ENCODE assay signal across 20 mouse cellular contexts in genomic region chr15:29255152-29255551, GRCm38 (mm10).
A peak's percentile ranks its signal among the peaks of the same experiment; 100 is the strongest.
DNase-seq lines count a peak whose midpoint lies in the region; ATAC-seq and TF ChIP-seq lines count a peak whose summit lies in the region.
"Had no signal": no experiment of that assay in that cellular context is flagged by ENCODE, and none has a peak within 500 bp of the region (broad histone marks: within the 10 kb centered on the region; RNA-seq: fewer than 3 reads in every experiment).

No protein-coding gene starts in this region.

- no peak for TF ChIP-seq EP300 in liver, postnatal 0 days (IDR thresholded peaks at IDR 0.05; ENCODE audit: low read depth)

- peak; percentile 7 for DNase-seq in heart, adult 8-10 months (ENCODE audit: low spot score)
- no peak for DNase-seq in heart, postnatal 36 days
- DNase-seq in right cerebral cortex, adult 2 months (ENCODE audit: low spot score in 2 of 2), result peak; percentile 37 to 48
- no peak for DNase-seq in right cerebral cortex, postnatal 25 days
- peak; percentile 27 to 69 for DNase-seq in cerebellum, postnatal 14 days
- no peak for DNase-seq in liver, postnatal 0 days
- DNase-seq in thymus, adult 18-20 months, result no peak
- DNase-seq: adrenal gland, postnatal 25 days; gastrocnemius, postnatal 25 days; kidney, adult 9 months; layer of hippocampus, postnatal 36 days; lung, postnatal 4 days; retina, postnatal 1 day had no signal

- no peak for ATAC-seq in liver, postnatal 0 days
- ATAC-seq: CD4-positive, CD25-positive, alpha-beta regulatory T cell, adult 4 months; forebrain, embryonic 16.5 days; inflammation-experienced regulatory T-cells, adult 6 months had no signal

- no peak overlapping the region for H3K4me2 ChIP-seq in liver, postnatal 0 days (ENCODE audit: low read depth, low read length)
- H3K4me2 ChIP-seq: midbrain, embryonic 12.5 days had no signal

- H3K4me1 ChIP-seq in liver, postnatal 0 days (ENCODE audit: insufficient read depth), result no peaks in the 10 kb centered on the region
- H3K4me1 ChIP-seq: hindbrain, embryonic 10.5 days; midbrain, embryonic 12.5 days had no signal

- no peaks in the 10 kb centered on the region for H3K27me3 ChIP-seq in liver, postnatal 0 days (ENCODE audit: insufficient read depth, low read length)
- H3K27me3 ChIP-seq: midbrain, embryonic 12.5 days had no signal

- no peak overlapping the region for H3K4me3 ChIP-seq in liver, postnatal 0 days (ENCODE audit: low read depth, low read length)
- H3K4me3 ChIP-seq: erythroblast, embryonic 14.5 days; hindbrain, embryonic 10.5 days; midbrain, embryonic 12.5 days; myocyte had no signal

- no peak overlapping the region for H3K9ac ChIP-seq in liver, postnatal 0 days (replicated peaks)
- H3K9ac ChIP-seq: midbrain, embryonic 12.5 days had no signal

- no peaks in the 10 kb centered on the region for H3K36me3 ChIP-seq in liver, postnatal 0 days (replicated peaks; ENCODE audit: insufficient read depth, low read length)
- H3K36me3 ChIP-seq: hindbrain, embryonic 10.5 days; midbrain, embryonic 12.5 days had no signal

- TF ChIP-seq CTCF in liver, postnatal 0 days (IDR thresholded peaks at IDR 0.05; ENCODE audit: low read depth), result no peak

- H3K9me3 ChIP-seq in liver, postnatal 0 days (ENCODE audit: low read length), result no peaks in the 10 kb centered on the region
- H3K9me3 ChIP-seq: hindbrain, embryonic 10.5 days; midbrain, embryonic 12.5 days had no signal

- H3K27ac ChIP-seq in liver, postnatal 0 days (ENCODE audit: low read depth), result no peak overlapping the region
- H3K27ac ChIP-seq: hindbrain, embryonic 10.5 days; midbrain, embryonic 12.5 days had no signal

- 60% methylated on average over 3 of the region's 3 CpGs for WGBS in liver, postnatal 0 days (ENCODE audit: insufficient replicate concordance)

- intact Hi-C loops in heart, postnatal 36 days (cut with DNase I), result no loop called here

Comparison
In these comparisons a context has a peak if more than half of its experiments do, and no peak if none do; other contexts are left out.
1. DNase-seq: peak in heart, adult 8-10 months (single experiment), right cerebral cortex, adult 2 months (2 of 2) and cerebellum, postnatal 14 days (2 of 2); none in heart, postnatal 36 days (0 of 2), right cerebral cortex, postnatal 25 days (single experiment), liver, postnatal 0 days (single experiment) and thymus, adult 18-20 months (0 of 2).